Mouse (Mus musculus) frontal cortex, postnatal 10 days (tissue): ENCODE results near the gene Aldh3b2.

ENCODE experiments used
- DNase-seq, 2 experiments: peaks; one replicate each; pipeline ENCODE4 v3.0.0; 2022; ENCODE audit warnings: low spot score in 2 of 2, mixed read lengths in 1 of 2

Aldh3b2 gene

DNA sequence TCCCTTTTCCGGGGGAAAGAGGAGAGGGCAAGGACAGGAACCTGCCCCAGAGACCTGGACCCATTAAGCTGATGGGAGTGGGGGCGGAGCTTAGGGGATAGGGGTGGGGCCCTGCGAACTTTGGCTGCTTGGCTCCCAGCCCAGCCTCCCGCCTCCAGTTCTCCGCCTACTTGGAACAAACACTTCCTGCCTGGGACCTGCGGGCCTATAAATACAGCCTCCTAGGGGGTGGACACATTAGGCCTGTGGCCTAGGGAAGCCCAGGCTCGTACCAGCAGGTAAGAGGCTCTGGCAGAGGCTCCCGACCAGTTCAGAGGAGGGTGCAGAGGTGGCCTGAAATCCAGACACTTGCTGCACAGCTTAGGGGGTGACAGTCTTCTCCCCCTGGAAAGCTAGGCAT is 14.2 kb downstream of the Aldh3b2 start, which contains the start of gene Acy3:
Acy3 (plus strand) TSS at position 237 of the 400 bp plus-strand sequence.
- DNase-seq, result peak in 1 of 2 experiments; percentile 45

DNA sequence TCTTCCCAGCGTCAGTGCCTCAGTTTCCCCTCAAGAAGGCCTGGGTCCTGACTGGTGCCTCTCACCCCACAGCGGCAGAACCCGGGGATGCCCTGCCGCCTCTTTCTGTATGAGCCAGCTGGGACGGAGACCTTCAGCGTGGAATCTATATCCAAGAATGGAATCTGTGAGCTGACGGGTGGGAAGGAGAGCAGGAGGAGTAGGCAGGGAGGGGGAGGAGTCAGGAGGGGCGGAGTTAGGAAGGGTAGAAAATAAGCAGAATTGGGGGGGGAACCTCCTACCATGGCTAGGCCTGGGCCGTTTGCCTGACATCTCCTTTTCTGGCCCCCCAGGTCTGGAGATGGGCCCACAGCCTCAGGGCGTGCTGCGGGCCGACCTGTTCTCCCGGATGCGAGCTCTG is 15.9 kb downstream of the Aldh3b2 start:
- no peak for DNase-seq

- no peak for DNase-seq
Observed at GRCm38 (mm10) chr19:3988750-3989149, 16.6 kb downstream of the Aldh3b2 start.

GRCm38 (mm10) chr19:3990804-3991203 is 18.7 kb downstream of the Aldh3b2 start:
- no peak for DNase-seq

GRCm38 (mm10) chr19:3991562-3991961 is 19.4 kb downstream of the Aldh3b2 start:
- DNase-seq, result no peak

GRCm38 (mm10) chr19:3991966-3992365 is 19.8 kb downstream of the Aldh3b2 start:
- DNase-seq, result no peak

GRCm38 (mm10) chr19:3992416-3992815 is 20.3 kb downstream of the Aldh3b2 start, which contains the start of gene Tbx10:
Gene Tbx10, plus strand, starts transcription at chr19:3992752.
- no peak for DNase-seq

DNA sequence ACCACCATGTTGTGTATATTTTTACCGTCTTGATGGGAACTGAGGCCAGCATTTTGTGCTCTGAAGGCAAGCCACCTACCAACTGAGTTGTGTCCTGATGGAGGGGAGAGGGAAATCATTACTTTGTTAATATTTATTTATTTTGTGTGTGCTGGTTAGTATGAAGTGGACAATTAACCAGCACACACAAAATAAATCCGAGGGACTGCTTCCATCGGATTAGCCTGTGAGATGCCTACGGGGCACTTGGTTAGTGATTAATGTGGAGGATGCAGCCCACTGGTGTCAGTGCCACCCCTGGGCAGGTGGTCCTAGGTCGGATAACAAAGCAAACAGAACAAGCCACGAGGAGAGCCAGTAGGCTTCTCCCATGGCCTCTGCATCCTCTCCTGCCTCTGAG is 22.8 kb downstream of the Aldh3b2 start:
- no peak for DNase-seq

DNA sequence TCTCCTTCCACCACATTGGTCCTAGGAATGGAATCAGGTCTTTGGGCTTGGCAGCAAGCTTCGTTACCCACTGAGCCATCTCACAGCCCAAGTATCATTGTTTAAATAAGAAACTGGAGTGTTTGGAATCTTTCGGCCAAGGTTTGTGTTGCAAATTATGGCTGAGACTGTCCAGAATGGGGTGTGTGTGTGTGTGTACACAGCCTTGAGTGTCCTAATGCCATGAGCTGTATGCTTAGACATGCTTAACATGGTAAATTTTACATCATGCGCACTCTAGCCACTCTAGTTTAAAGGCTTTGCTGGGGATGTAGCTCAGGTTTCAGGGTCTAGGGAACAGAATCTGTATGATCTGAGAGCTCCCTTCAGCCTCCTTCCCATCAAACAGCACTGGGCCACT is 23.4 kb downstream of the Aldh3b2 start:
- DNase-seq, result no peak

- DNase-seq, result no peak
Observed at GRCm38 (mm10) chr19:3996106-3996505, 24.0 kb downstream of the Aldh3b2 start.

- no peak for DNase-seq
Observed at GRCm38 (mm10) chr19:3996747-3997146, 24.6 kb downstream of the Aldh3b2 start.

- DNase-seq, result no peak
Observed at GRCm38 (mm10) chr19:3997231-3997630, 25.1 kb downstream of the Aldh3b2 start.

DNA sequence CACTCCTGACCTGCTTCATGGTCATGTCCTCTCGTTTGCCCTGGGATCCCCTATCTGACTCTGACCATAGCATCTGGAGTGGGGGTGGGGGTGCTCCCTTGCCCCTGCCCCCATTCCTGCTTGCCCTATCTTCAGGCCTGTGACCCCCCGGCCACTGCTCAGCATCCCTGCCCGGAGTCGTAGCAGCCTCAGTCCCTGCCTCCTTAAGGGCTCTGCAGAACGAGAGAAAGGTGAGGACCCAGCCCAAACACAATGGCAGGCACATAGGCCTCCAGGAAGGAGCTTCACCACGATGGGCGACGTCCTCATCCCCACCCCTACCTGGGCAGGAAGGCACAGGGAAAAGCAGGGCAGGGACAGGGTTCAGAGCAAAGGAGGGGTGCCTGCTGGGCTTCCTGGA is 26.2 kb downstream of the Aldh3b2 start:
- no peak for DNase-seq

DNA sequence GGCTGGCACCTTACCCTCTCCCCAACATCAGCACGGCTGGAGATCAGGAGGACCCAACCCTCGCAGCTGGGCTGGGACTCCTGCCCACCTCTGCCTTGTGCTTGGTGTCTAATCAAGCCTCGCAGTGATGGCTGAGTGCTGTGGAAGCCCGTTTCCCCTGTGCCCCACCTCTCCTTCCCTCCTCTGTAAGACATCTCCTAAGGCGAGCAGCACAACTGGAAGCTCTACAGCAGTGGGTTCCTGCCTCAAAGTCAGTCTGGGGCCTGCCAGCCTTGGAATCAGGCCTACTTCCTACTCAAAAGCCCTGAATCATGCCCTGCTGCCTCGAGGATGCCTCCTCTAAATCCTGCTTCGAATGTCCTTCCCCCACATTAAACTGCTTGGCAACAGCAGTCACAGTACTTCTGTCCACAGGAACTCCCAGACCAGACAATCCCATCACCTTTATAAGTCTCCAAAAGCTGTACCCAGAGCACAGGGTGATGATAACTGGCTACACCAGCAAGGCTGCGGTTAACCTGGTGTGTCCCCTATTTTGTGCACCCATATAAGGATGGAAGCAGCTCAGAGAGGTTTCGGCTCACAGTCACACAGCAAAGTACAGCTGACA is 27.1 kb downstream of the Aldh3b2 start:
- DNase-seq, result no peak

DNA sequence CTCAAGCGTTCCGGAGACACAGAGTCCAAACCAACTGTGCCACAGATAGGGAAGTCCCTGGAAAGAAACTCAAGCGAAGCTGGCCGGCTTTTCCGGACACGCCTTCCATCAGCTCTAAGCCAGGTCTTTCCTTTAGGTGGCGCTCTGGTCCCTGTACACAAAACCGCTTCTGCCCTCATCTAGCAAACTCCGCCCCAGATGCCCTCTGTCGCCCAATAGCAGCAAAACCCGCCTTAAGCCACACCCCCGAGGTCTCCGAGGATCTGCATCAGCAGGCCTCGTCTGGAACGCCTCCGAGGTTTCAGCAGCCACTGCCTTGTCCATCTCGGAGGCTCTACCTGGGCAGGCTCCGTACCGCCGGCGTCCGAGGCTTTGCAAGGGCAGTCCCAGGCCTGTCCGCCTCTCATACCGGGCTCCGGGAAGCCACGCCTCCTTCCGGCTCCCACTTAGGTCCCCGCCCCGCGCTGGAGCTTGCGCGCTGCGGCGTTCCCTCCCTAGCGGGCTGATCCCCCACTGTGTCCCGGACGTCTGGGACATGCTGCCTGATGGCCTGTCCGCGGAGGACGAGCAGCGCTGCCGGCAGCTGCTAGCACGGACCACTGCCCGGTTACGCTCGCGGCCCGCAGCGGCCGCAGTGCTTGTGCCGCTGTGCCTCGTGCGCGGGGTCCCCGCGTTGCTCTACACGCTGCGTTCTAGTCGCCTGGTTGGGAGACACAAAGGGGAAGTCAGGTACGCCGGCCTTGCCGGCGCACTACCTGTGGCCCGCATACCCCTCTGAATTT is 28.2 kb downstream of the Aldh3b2 start, which contains the start of the genes Nudt8 and Gm49405:
Nudt8 (plus strand) TSS at position 462 of the 782 bp plus-strand sequence.
Gm49405 (plus strand) TSS at position 508 of the 782 bp plus-strand sequence.
- DNase-seq, result peak; percentile 91 to 93

- DNase-seq, result no peak
Observed at GRCm38 (mm10) chr19:4000949-4001525, 28.9 kb downstream of the Aldh3b2 start.

DNA sequence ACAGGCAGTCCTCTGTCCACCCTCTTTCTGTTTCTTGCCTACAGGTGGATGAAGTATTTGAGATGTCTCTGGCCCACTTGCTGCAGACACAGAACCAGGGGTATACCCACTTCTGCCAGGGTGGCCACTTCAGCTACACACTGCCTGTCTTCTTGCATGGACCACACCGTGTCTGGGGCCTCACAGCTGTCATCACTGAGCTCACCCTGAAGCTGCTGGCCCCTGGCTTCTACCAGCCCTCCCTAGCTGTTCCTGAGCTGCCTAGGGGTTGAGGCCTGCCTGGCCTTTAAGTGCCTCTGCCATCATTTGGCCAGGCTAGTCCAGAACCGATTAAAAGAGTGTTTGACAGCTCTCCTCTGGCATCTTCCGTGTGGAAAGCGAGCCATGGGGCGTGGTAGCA is 29.6 kb downstream of the Aldh3b2 start:
- no peak for DNase-seq

GRCm38 (mm10) chr19:4003112-4003511 is 31.0 kb downstream of the Aldh3b2 start, which contains the start of gene Doc2g:
Gene Doc2g, plus strand, starts transcription at chr19:4003313.
- DNase-seq, result no peak

DNA sequence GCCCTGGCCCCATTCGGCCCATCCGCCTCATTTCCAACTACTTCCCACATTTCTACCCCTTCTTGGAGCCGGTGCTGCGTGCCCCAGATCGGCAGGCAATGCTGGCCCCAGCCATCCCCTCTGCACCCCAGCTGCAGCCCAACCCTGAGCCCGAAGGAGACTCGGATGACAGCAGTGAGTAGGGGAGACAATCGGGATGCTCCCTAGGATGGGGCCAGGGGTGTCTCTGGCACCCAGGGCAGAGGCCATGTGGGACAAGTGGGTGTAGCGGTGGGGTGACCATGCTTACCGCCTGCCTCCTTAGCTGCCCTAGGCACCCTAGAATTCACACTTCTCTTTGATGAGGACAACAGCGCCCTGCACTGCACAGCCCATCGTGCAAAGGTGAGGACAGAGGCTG is 31.5 kb downstream of the Aldh3b2 start:
- no peak for DNase-seq

DNA sequence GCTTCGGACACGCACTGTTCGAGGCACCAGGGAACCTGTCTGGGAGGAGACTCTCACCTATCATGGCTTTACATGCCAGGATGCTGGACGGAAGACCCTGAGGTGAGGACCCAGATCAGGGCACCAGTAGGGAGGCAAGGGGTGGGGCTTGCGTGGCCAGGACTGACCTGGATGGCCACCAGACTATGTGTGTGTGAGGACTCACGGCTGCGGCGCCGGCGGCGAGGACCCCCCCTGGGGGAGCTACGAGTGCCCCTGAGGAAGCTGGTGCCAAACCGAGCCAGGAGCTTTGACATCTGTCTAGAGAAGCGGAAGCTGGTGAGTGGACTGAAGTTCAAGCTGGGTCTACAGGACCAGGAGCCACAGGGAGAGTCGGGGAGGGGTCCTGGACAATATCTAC is 32.2 kb downstream of the Aldh3b2 start:
- DNase-seq, result peak in 1 of 2 experiments; percentile 7

- peak in 1 of 2 experiments; percentile 11 for DNase-seq
Observed at GRCm38 (mm10) chr19:4005091-4005490, 33.0 kb downstream of the Aldh3b2 start.

GRCm38 (mm10) chr19:4005971-4006370 is 33.8 kb downstream of the Aldh3b2 start:
- peak in 1 of 2 experiments; percentile 5 for DNase-seq
